Mouse (Mus musculus) neutrophil, adult 83 days (primary cell): ENCODE data around the gene Qpct. TPM values are rescaled to one million over a fixed set of nuclear protein-coding genes. Genes with fewer than 3 reads are reported as not detected.

ENCODE experiments used
- total RNA-seq, 2 experiments: library from RNA; stranded (reverse); gene quantifications; one replicate each; pipeline ENCODE4 v1.2.4; 2023

The Qpct gene
- total RNA-seq, result 1 to 10 TPM; 6.7 to 8.3 TPM

DNA sequence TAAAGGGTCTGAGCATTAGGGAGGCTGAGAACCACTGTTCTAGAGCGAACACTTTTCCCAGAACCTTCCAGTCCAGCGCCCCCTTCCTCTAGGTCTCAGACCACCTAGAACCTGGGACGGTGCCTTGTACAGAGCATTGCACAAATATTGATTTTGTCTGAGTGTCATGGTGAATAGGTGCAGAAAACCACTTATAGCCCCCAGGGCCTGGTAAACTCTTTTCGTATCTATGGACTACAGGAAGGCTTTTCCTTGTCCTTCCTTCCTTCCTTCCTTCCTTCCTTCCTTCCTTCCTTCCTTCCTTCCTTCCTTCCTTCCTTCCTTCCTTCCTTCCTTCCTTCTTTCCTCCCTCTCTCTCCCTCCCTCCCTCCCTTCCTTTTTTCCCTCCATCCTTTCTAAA lies at the start of gene Qpct:
Gene Qpct, plus strand, starts transcription at position 301 of the 400 bp plus-strand sequence.

DNA sequence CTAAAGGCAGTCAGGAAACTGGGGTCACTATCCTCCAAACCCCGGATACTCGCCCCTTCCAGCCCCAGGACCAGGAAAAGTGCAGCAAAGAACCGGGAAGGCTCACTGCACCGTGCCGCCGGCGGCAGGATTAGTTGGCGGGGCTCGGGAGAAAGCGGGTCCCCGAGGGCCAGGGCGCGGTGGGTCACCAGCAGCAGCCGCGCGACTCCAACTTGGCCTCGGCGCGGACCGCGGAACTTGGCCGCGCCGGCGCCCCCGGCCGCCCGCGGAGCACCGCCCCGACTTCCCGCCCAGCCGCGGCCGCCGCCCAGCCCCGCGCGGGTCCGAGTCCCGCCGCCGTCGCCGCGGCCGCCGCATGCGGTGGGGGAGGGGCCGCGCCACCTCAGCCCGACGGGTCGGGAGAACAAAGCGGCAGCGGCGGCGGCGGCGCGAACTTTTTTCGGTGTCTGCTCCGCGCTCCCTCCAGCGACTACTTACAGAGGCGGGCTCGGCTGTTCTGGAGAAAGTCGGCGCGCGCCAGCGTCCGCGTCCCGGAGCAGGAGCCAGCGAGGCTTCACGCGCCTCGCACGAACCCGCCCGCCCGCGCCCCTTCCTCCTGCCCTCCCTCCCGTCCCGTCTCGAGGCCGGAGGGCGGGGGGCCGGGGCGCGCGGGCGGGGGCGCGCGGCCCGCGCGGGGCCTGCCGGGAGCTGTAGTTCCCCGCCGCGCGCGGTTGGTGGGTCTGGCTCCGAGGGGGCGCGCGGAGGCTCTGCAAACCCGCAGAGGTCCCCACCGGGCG lies 31.3 kb upstream of the Qpct start, which contains the start of gene Prkd3:
Gene Prkd3, minus strand, starts transcription at position 609 of the 776 bp plus-strand sequence.

Other genes starting within 250 kb of the Qpct start
- 10 to 100 TPM; 20.8 to 22.6 TPM for gene Heatr5b, start 216.5 kb upstream of the Qpct start, total RNA-seq
- gene Gpatch11, start 216.3 kb upstream of the Qpct start, total RNA-seq, result 10 to 100 TPM; 19.1 to 24.5 TPM
- gene Eif2ak2, start 169.3 kb upstream of the Qpct start, total RNA-seq, result 10 to 100 TPM; 31.2 to 35.0 TPM
- gene Sult6b1, start 144.9 kb upstream of the Qpct start, total RNA-seq, result not detected
- 10 to 100 TPM in 1 of 2 experiments, 1 to 10 TPM in 1; 5.7 to 11.4 TPM for gene Cebpzos, start 135.4 kb upstream of the Qpct start, total RNA-seq
- gene Cebpz, start 114.8 kb upstream of the Qpct start, total RNA-seq, result 10 to 100 TPM; 53.3 to 54.4 TPM
- gene Ndufaf7, start 114.8 kb upstream of the Qpct start, total RNA-seq, result 10 to 100 TPM; 21.7 to 24.5 TPM
- gene Prkd3, start 31.1 kb upstream of the Qpct start, total RNA-seq, result 10 to 100 TPM; 44.8 to 52.3 TPM